Mouse (Mus musculus) heart, embryonic 11.5 days (tissue): Measurements from ENCODE around the gene Vapb. TPM values are rescaled to one million over a fixed set of nuclear protein-coding genes. Genes with fewer than 3 reads are reported as not detected.
A peak's percentile ranks its signal among the peaks of the same experiment; 100 is the strongest.

ENCODE experiments used
- ATAC-seq: fragments of 200-750 bp; cut with Nextera tagmentation; replicated peaks from 2 replicates; pipeline ENCODE4 v1.8.0; 2017; ENCODE audit warnings: moderate library complexity; ENCODE audit not compliant: insufficient number of reproducible peaks, low FRiP score, low TSS enrichment
- H3K27ac ChIP-seq: fragments of 300-500 bp; sonication (generic); 2 replicates; pipeline ENCODE4 v1.5.1; 2014; ENCODE audit warnings: mild to moderate bottlenecking, low read depth, low read length
- H3K27me3 ChIP-seq: fragments of 300-500 bp; sonication (generic); 2 replicates; pipeline ENCODE4 v1.6.1; 2014; ENCODE audit warnings: mild to moderate bottlenecking, low read length, mixed read lengths; ENCODE audit not compliant: control insufficient read depth, insufficient read depth
- H3K36me3 ChIP-seq: fragments of 300-500 bp; sonication (generic); 2 replicates; pipeline ENCODE4 v1.6.1; 2014; ENCODE audit warnings: mild to moderate bottlenecking, low read length, moderate library complexity, mixed read lengths; ENCODE audit not compliant: control insufficient read depth, insufficient read depth
- H3K4me1 ChIP-seq: fragments of 300-500 bp; sonication (generic); 2 replicates; pipeline ENCODE4 v1.6.1; 2014; ENCODE audit warnings: low read length; ENCODE audit not compliant: control insufficient read depth, insufficient read depth
- H3K4me2 ChIP-seq: fragments of 300-500 bp; sonication (generic); 2 replicates; pipeline ENCODE4 v1.6.1; 2014; ENCODE audit warnings: mild to moderate bottlenecking, moderate library complexity
- H3K4me3 ChIP-seq: fragments of 300-500 bp; sonication (generic); 2 replicates; pipeline ENCODE4 v1.5.1; 2014; ENCODE audit warnings: low read depth, low read length
- H3K9ac ChIP-seq: fragments of 300-500 bp; sonication (generic); 2 replicates; pipeline ENCODE4 v1.6.1; 2014; ENCODE audit warnings: mild to moderate bottlenecking, low read depth, low read length, moderate library complexity
- H3K9me3 ChIP-seq: fragments of 300-500 bp; sonication (generic); replicated peaks from 2 replicates; pipeline ENCODE4 v1.6.1; 2016; ENCODE audit warnings: low read length; ENCODE audit not compliant: control insufficient read depth
- WGBS: fragments of 180-500 bp; shearing (Covaris S2); extraction: QIAGEN DNeasy Blood & Tissue Kit; methylation state at CpG from one replicate; pipeline ENCODE4 v1.1.7; 2014; ENCODE audit not compliant: insufficient replicate concordance; 5-methylcytosine and 5-hydroxymethylcytosine counted together
- polyA plus RNA-seq: library from polyadenylated mRNA; unstranded; fragments of >200 nt; fragmentation: Nextera tagmentation; extraction: Ambion mirVana; gene quantifications from 2 replicates; pipeline ENCODE4 v1.2.1, GENCODE M21; 2014

Gene Vapb
- polyA plus RNA-seq, 1 experiment from 2014 or later, result 11.1 TPM

GRCm38 (mm10) chr2:173791904-173792757 lies 54.8 kb downstream of the Vapb start:
- H3K9ac ChIP-seq, result no peak overlapping the region
- peaks cover 14% of the 10 kb centered on the region for H3K4me1 ChIP-seq
- no peaks in the 10 kb centered on the region for H3K36me3 ChIP-seq
- H3K4me2 ChIP-seq, result no peak overlapping the region
- ATAC-seq, result no peak
- no peaks in the 10 kb centered on the region for H3K9me3 ChIP-seq
- no peaks in the 10 kb centered on the region for H3K27me3 ChIP-seq
- no peak overlapping the region for H3K4me3 ChIP-seq
- WGBS, result 80% methylated on average over 20 of the region's 20 CpGs
- no peak overlapping the region for H3K27ac ChIP-seq

- Histone ChIP-seq H3K4me3 (no peak overlapping the region), H3K27ac (no peak overlapping the region), H3K4me1 (peaks cover 14% of the 10 kb centered on the region), H3K9ac (no peak overlapping the region), H3K4me2 (no peak overlapping the region), H3K9me3 (no peaks in the 10 kb centered on the region), H3K36me3 (no peaks in the 10 kb centered on the region), H3K27me3 (no peaks in the 10 kb centered on the region)
- 94% methylated on average over 12 of the region's 12 CpGs for WGBS
- ATAC-seq, result no peak
Observed at GRCm38 (mm10) chr2:173794018-173794417, 56.7 kb downstream of the Vapb start.

GRCm38 (mm10) chr2:173794531-173795510 lies 57.5 kb downstream of the Vapb start:
- Histone ChIP-seq H3K4me1 (peaks cover 9% of the 10 kb centered on the region), H3K27me3 (no peaks in the 10 kb centered on the region), H3K27ac (no peak overlapping the region), H3K36me3 (no peaks in the 10 kb centered on the region), H3K4me3 (no peak overlapping the region), H3K9me3 (no peaks in the 10 kb centered on the region), H3K9ac (no peak overlapping the region), H3K4me2 (no peak overlapping the region)
- WGBS, result 73% methylated on average over 21 of the region's 21 CpGs
- no peak for ATAC-seq

GRCm38 (mm10) chr2:173795801-173796673 lies 58.7 kb downstream of the Vapb start:
- H3K27me3 ChIP-seq, result no peaks in the 10 kb centered on the region
- H3K9me3 ChIP-seq, result no peaks in the 10 kb centered on the region
- no peaks in the 10 kb centered on the region for H3K4me1 ChIP-seq
- H3K36me3 ChIP-seq, result no peaks in the 10 kb centered on the region
- no peak overlapping the region for H3K9ac ChIP-seq
- no peak overlapping the region for H3K4me3 ChIP-seq
- WGBS, result 73% methylated on average over 15 of the region's 15 CpGs
- H3K4me2 ChIP-seq, result no peak overlapping the region
- ATAC-seq, result no peak
- no peak overlapping the region for H3K27ac ChIP-seq

GRCm38 (mm10) chr2:173796674-173796963 lies 59.3 kb downstream of the Vapb start:
- WGBS, result 78% methylated on average over 4 of the region's 4 CpGs
- Histone ChIP-seq H3K4me1 (peaks cover 2% of the 10 kb centered on the region; the same call in 1 of the 2 replicates), H3K27me3 (no peaks in the 10 kb centered on the region), H3K9ac (no peak overlapping the region), H3K4me3 (no peak overlapping the region), H3K27ac (no peak overlapping the region), H3K36me3 (no peaks in the 10 kb centered on the region), H3K4me2 (no peak overlapping the region), H3K9me3 (no peaks in the 10 kb centered on the region)
- no peak for ATAC-seq

- Histone ChIP-seq H3K27me3 (no peaks in the 10 kb centered on the region), H3K4me3 (no peak overlapping the region), H3K9me3 (no peaks in the 10 kb centered on the region), H3K4me1 (peaks cover 5% of the 10 kb centered on the region; the same call in 1 of the 2 replicates), H3K36me3 (no peaks in the 10 kb centered on the region), H3K4me2 (no peak overlapping the region), H3K27ac (no peak overlapping the region), H3K9ac (no peak overlapping the region)
- 80% methylated on average over 1 of the region's 1 CpGs for WGBS
- ATAC-seq, result no peak
Observed at GRCm38 (mm10) chr2:173799513-173799912, 62.2 kb downstream of the Vapb start.

GRCm38 (mm10) chr2:173800566-173800965 lies 63.3 kb downstream of the Vapb start:
- Histone ChIP-seq H3K27me3 (no peaks in the 10 kb centered on the region), H3K4me1 (peaks cover 5% of the 10 kb centered on the region; the same call in 1 of the 2 replicates), H3K9me3 (no peaks in the 10 kb centered on the region), H3K4me3 (no peak overlapping the region), H3K4me2 (no peak overlapping the region), H3K9ac (no peak overlapping the region), H3K36me3 (no peaks in the 10 kb centered on the region), H3K27ac (no peak overlapping the region)
- WGBS, result 86% methylated on average over 9 of the region's 9 CpGs
- ATAC-seq, result no peak

GRCm38 (mm10) chr2:173801405-173801876 lies 64.1 kb downstream of the Vapb start:
- Histone ChIP-seq H3K9ac (no peak overlapping the region), H3K4me3 (no peak overlapping the region), H3K27me3 (no peaks in the 10 kb centered on the region), H3K4me1 (peaks cover 8% of the 10 kb centered on the region), H3K4me2 (no peak overlapping the region), H3K9me3 (no peaks in the 10 kb centered on the region), H3K36me3 (no peaks in the 10 kb centered on the region), H3K27ac (no peak overlapping the region)
- 41% methylated on average over 11 of the region's 11 CpGs for WGBS
- ATAC-seq, result 0 out of 2 replicates have a peak, but pooled peaks have one; percentile 25
